Mouse (Mus musculus) right cerebral cortex, adult 18-20 months (tissue): ENCODE measurements around the gene Fam184b.
A peak's percentile ranks its signal among the peaks of the same experiment; 100 is the strongest.

Source experiments
- DNase-seq: peaks from one replicate; pipeline ENCODE4 v3.0.0; 2022; ENCODE audit warnings: mixed read lengths

Gene Fam184b

DNA sequence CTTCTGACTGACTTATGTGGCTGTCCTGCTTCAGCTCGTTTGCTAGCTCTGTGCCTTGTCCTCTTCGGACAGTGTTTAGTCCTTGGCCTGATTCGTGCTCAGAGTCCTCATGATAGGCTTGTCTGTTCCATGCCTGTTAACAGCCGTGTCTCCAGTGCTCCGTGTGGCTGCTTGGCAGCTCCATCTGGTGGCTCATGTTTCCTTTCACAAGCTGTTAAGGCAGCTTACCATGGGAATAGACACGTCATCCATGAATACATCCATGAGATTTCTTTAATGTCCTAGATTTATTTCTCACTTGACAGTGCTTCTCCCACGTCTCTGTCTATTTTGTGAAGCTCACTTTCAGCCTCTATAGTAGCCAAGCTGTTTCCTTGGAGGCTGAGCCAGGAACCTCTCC lies 129.3 kb downstream of the Fam184b start:
- peak; percentile 21 for DNase-seq

- DNase-seq = no peak
Measured at GRCm38 (mm10) chr5:45497564-45497963, 141.8 kb downstream of the Fam184b start.

- no peak for DNase-seq
Measured at GRCm38 (mm10) chr5:45496930-45497550, 142.4 kb downstream of the Fam184b start.

- no peak for DNase-seq
Measured at GRCm38 (mm10) chr5:45496479-45496878, 142.9 kb downstream of the Fam184b start.

DNA sequence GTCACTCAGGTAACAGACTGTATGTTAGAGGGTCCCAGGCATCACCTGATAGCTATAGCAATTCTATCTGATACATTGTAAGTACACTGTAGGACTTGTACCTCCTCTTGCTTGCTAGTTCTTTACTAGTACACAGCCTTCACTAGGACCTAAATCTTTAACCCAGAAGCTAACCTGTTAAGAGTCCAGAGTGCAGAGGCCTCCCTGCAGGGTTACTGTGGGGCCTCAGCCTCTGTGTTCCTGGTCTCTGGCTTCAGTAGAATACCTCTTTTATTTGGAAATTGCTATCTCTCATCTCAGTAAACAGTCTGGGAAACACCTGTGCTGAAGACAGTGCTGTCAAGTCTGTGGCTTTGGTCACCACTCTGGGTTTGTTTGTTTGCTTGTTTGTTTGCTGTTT lies 143.4 kb downstream of the Fam184b start:
- no peak for DNase-seq

DNA sequence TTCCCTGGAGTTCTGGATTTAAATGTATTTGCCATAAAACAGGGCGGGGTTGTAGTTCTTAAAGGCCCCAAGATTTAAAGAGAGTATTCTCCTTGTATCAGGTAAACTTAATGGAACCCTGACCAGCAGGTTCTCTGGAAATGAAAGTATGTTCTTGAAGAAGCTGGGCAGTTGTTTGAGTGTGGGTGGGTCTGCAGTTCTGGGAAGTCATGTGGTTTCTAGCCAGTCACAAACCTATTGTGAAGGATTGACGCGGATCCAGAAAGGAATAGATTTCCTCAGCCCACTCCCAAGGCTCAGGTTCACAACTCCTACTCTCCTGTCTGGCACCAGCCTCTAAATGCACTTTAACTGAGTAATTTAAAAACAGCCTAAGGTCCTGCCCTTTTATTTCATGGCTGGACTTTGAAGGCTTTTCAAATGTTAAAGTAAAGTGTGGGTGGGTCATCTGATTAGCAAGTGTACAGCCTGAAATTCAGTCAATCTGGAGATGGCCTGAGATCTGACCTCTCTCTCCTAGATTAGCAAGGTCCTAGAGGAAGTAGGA lies 143.9 kb downstream of the Fam184b start:
- DNase-seq = no peak

- no peak for DNase-seq
Measured at GRCm38 (mm10) chr5:45494093-45494755, 145.2 kb downstream of the Fam184b start.

DNA sequence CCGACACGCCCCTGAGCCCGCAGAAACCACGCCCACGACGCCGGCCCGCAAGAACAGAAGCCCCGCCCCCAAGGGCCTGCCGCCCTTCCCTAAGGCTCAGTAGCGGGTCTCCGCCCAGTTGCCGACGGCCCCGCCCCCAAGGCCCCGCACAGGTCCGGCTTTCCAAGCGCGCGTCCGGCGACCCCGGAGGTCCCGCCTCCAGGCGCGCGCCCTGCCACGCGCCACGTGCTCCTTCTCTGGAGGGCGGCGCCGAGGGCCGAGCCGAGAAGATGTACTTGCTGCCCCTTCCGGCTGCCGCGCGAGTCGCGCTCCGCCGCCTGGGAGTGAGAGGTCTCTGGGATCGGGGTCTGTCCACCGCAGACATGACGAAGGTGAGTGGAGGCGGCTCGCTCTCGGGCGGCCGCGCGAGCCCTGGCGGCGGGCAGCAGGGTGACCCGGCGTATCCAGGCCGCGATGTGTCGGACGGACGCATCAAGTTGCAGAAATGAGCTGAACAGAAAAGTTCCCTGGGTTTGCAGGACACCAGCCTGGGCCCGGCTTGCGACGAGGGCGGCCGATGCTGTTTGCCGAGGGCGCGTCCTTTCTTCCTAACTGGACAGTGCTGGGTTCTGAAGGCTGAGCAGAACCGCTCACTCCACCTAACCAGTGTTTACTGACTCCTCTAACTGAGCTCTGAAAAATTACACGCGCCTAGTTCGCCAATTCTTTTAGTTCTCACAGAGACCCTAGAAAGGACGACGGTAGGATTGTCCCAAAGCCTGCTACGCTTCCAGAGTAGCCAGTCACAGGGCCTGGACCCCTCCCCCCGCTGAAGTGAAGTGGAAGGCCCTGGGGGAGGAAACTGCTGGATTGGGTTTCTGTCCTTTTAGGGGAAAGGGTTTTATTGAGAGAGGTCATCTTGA lies 146.0 kb downstream of the Fam184b start, which contains the start of gene Lap3:
Gene Lap3, plus strand, starts transcription at position 184 of the 902 bp plus-strand sequence.
- DNase-seq = peak; percentile 98

- DNase-seq = no peak
Measured at GRCm38 (mm10) chr5:45491776-45492175, 147.6 kb downstream of the Fam184b start.

GRCm38 (mm10) chr5:45483654-45484053 lies 155.8 kb downstream of the Fam184b start:
- no peak for DNase-seq

DNA sequence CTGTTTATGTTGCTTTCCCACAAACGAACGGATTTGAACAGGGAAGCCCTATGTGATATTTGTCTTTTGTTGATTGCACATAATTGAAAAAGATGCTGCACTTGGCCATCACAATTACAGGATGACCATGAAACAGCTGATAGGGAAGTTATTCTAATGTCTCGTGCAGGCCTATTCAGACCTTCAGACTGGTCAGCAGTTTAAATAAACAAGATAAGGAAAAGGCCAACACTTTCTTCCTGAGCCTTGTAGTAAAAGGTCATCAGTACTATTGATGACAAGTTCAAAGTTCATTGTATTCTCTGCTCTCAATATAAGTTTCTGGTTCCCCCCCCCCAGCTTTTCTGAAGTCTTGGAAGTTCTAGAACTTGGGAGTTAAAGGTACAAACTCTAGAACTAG lies 156.8 kb downstream of the Fam184b start:
- no peak for DNase-seq

DNA sequence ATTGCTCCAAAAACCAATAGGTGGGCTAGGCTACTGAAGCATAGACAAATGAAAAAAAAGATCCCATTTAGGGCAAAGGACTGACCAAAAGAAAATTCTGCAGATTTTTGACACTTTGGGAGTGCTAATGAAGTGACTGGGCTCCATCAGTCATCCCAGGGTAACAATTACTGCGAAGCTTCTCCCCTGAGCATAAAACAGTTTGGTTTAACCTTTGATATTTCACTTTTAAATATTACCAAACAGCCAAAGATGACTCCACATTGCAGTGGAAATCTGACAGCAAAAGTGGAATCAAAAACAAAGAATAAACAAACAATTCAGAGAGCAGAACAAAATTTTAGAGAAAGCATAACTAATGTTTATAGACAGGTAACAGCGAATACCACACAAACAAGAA lies 158.3 kb downstream of the Fam184b start:
- DNase-seq = no peak

GRCm38 (mm10) chr5:45480066-45480465 lies 159.3 kb downstream of the Fam184b start:
- no peak for DNase-seq
